Mouse (Mus musculus): Measurements from ENCODE around the gene Spats2l. TPM values are rescaled to one million over a fixed set of nuclear protein-coding genes. Genes with fewer than 3 reads are reported as not detected.
A peak's percentile ranks its signal among the peaks of the same experiment; 100 is the strongest.

Gene Spats2l
- total and polyA plus RNA-seq, 3 experiments = 5.1 to 7.2 (median 6.1) TPM

DNA sequence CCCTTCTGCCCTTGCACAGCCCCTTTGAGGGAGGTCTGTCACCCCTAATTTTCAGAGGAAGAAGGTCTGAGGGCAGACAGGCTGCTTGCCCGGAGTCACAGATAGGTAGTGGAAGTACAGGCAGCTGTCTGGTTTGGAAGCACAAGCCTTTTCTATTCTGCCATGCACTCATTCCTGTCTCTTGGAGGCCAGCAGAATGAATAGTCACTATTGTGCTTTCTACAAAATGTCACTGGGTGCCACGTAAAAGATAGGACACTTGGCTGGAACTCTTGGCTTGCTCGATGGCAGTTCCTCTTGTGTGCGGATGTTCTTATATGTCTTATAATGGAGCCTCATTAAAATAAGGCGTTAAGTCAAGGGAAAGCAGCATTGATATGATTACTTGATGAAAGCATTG is 15.9 kb downstream of the Spats2l start:
- intact Hi-C loops (cut with DNase I) = no loop called here
- TF ChIP-seq CTCF (IDR thresholded peaks at IDR 0.05) (no peak), POLR2A (IDR thresholded peaks at IDR 0.05; ENCODE audit: insufficient read depth, low read depth, low read length) (no peak), EP300 (IDR thresholded peaks at IDR 0.05; ENCODE audit: insufficient read depth, low read depth, low read length) (no peak)
- H3K27me3 ChIP-seq (ENCODE audit: control insufficient read depth, insufficient read depth, low read length) = no peaks in the 10 kb centered on the region

GRCm38 (mm10) chr1:57792212-57792611 is 18.2 kb downstream of the Spats2l start:
- H3K4me3 ChIP-seq = no peak overlapping the region
- TF ChIP-seq EP300 (IDR thresholded peaks at IDR 0.05; ENCODE audit: insufficient read depth, low read depth, low read length) = no peak
- TF ChIP-seq CTCF (IDR thresholded peaks at IDR 0.05) = no peak
- no peak for TF ChIP-seq POLR2A (IDR thresholded peaks at IDR 0.05; ENCODE audit: insufficient read depth, low read depth, low read length)
- no peak overlapping the region for H3K9ac ChIP-seq (ENCODE audit: low read depth, low read length)
- H3K4me1 ChIP-seq (ENCODE audit: control insufficient read depth, insufficient read depth, low read length) = peaks cover 4% of the 10 kb centered on the region
- intact Hi-C loops (cut with DNase I) = no loop called here
- DNase-seq = no peak
- H3K79me2 ChIP-seq (replicated peaks; ENCODE audit: control insufficient read depth, insufficient read depth, low read length) = no peaks in the 10 kb centered on the region; the same call in 1 of the 2 replicates
- 30% methylated on average over 4 of the region's 4 CpGs for WGBS
- no peaks in the 10 kb centered on the region for H3K27me3 ChIP-seq (ENCODE audit: control insufficient read depth, insufficient read depth, low read length)
- H3K36me3 ChIP-seq (ENCODE audit: control insufficient read depth, insufficient read depth, low read length) = no peaks in the 10 kb centered on the region; the same call in 1 of the 2 replicates
- no peak overlapping the region for H3K27ac ChIP-seq

More for the DNA sequence above, 15.9 kb downstream of the Spats2l start:
- Histone ChIP-seq H3K27ac (no peak overlapping the region), H3K9ac (ENCODE audit: low read depth, low read length) (no peak overlapping the region), H3K4me3 (no peak overlapping the region), H3K4me1 (ENCODE audit: control insufficient read depth, insufficient read depth, low read length) (peaks cover 4% of the 10 kb centered on the region), H3K79me2 (replicated peaks; ENCODE audit: control insufficient read depth, insufficient read depth, low read length) (peaks cover 1% of the 10 kb centered on the region; the same call in 1 of the 2 replicates), H3K36me3 (ENCODE audit: control insufficient read depth, insufficient read depth, low read length) (no peaks in the 10 kb centered on the region; the same call in 1 of the 2 replicates)
- WGBS = 53% methylated on average over 5 of the region's 5 CpGs
- DNase-seq = no peak

- no peak overlapping the region for H3K27ac ChIP-seq
- no peak overlapping the region for H3K4me3 ChIP-seq
- no peak overlapping the region for H3K9ac ChIP-seq (ENCODE audit: low read depth, low read length)
- no peaks in the 10 kb centered on the region for H3K79me2 ChIP-seq (replicated peaks; ENCODE audit: control insufficient read depth, insufficient read depth, low read length)
- TF ChIP-seq EP300 (IDR thresholded peaks at IDR 0.05; ENCODE audit: insufficient read depth, low read depth, low read length) = no peak
- no peak for TF ChIP-seq POLR2A (IDR thresholded peaks at IDR 0.05; ENCODE audit: insufficient read depth, low read depth, low read length)
- peak; percentile 19 for TF ChIP-seq CTCF (IDR thresholded peaks at IDR 0.05)
- 70% methylated on average over 1 of the region's 1 CpGs for WGBS
- H3K27me3 ChIP-seq (ENCODE audit: control insufficient read depth, insufficient read depth, low read length) = no peaks in the 10 kb centered on the region
- no peaks in the 10 kb centered on the region for H3K36me3 ChIP-seq (ENCODE audit: control insufficient read depth, insufficient read depth, low read length)
- H3K4me1 ChIP-seq (ENCODE audit: control insufficient read depth, insufficient read depth, low read length) = no peaks in the 10 kb centered on the region; the same call in 1 of the 2 replicates
- intact Hi-C loops (cut with DNase I) = no loop called here
- DNase-seq = no peak
These were observed 21.9 kb downstream of the Spats2l start for GRCm38 (mm10) chr1:57795838-57796237.

GRCm38 (mm10) chr1:57799398-57799797 is 25.4 kb downstream of the Spats2l start:
- intact Hi-C loops (cut with DNase I) = no loop called here
- 92% methylated on average over 2 of the region's 2 CpGs for WGBS
- no peak overlapping the region for H3K9ac ChIP-seq (ENCODE audit: low read depth, low read length)
- H3K27me3 ChIP-seq (ENCODE audit: control insufficient read depth, insufficient read depth, low read length) = no peaks in the 10 kb centered on the region
- DNase-seq = no peak
- TF ChIP-seq CTCF (IDR thresholded peaks at IDR 0.05) (no peak), POLR2A (IDR thresholded peaks at IDR 0.05; ENCODE audit: insufficient read depth, low read depth, low read length) (no peak), EP300 (IDR thresholded peaks at IDR 0.05; ENCODE audit: insufficient read depth, low read depth, low read length) (no peak)
- H3K36me3 ChIP-seq (ENCODE audit: control insufficient read depth, insufficient read depth, low read length) = no peaks in the 10 kb centered on the region
- no peaks in the 10 kb centered on the region for H3K79me2 ChIP-seq (replicated peaks; ENCODE audit: control insufficient read depth, insufficient read depth, low read length)
- no peak overlapping the region for H3K27ac ChIP-seq
- no peaks in the 10 kb centered on the region for H3K4me1 ChIP-seq (ENCODE audit: control insufficient read depth, insufficient read depth, low read length)
- no peak overlapping the region for H3K4me3 ChIP-seq

GRCm38 (mm10) chr1:57800846-57801245 is 26.9 kb downstream of the Spats2l start:
- Histone ChIP-seq H3K79me2 (replicated peaks; ENCODE audit: control insufficient read depth, insufficient read depth, low read length) (no peaks in the 10 kb centered on the region), H3K4me1 (ENCODE audit: control insufficient read depth, insufficient read depth, low read length) (peaks cover 2% of the 10 kb centered on the region; the same call in 1 of the 2 replicates), H3K36me3 (ENCODE audit: control insufficient read depth, insufficient read depth, low read length) (no peaks in the 10 kb centered on the region), H3K9ac (ENCODE audit: low read depth, low read length) (no peak overlapping the region), H3K27me3 (ENCODE audit: control insufficient read depth, insufficient read depth, low read length) (no peaks in the 10 kb centered on the region), H3K4me3 (no peak overlapping the region), H3K27ac (no peak overlapping the region)
- WGBS = 70% methylated on average over 6 of the region's 6 CpGs
- intact Hi-C loops (cut with DNase I) = no loop called here
- TF ChIP-seq POLR2A (IDR thresholded peaks at IDR 0.05; ENCODE audit: insufficient read depth, low read depth, low read length) (no peak), CTCF (IDR thresholded peaks at IDR 0.05) (no peak), EP300 (IDR thresholded peaks at IDR 0.05; ENCODE audit: insufficient read depth, low read depth, low read length) (no peak)
- no peak for DNase-seq

DNA sequence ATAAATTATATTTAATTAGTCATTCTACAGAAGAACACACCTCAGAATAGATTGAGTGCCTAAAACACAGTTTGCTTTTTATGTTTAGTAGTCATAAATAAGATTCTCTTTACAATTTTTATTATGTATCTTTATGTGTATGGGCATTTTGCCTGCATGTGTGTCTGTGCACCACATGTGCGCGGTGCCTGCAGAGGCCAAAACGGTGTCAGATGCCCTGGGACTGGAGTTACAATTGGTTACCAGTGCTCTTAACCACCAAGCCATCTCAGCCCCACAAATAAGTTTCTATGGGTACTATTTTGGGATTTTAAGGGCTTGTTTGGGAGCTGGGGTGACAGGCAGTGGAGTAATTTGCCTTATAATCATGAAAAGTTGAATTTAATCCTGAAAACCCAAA is 32.2 kb downstream of the Spats2l start:
- WGBS = 95% methylated on average over 3 of the region's 3 CpGs
- no peak for DNase-seq
- no peaks in the 10 kb centered on the region for H3K36me3 ChIP-seq (ENCODE audit: control insufficient read depth, insufficient read depth, low read length)
- peaks cover 2% of the 10 kb centered on the region; the same call in 1 of the 2 replicates for H3K4me1 ChIP-seq (ENCODE audit: control insufficient read depth, insufficient read depth, low read length)
- no peak overlapping the region for H3K9ac ChIP-seq (ENCODE audit: low read depth, low read length)
- no peak for TF ChIP-seq EP300 (IDR thresholded peaks at IDR 0.05; ENCODE audit: insufficient read depth, low read depth, low read length)
- no peak for TF ChIP-seq POLR2A (IDR thresholded peaks at IDR 0.05; ENCODE audit: insufficient read depth, low read depth, low read length)
- TF ChIP-seq CTCF (IDR thresholded peaks at IDR 0.05) = no peak
- no peaks in the 10 kb centered on the region for H3K27me3 ChIP-seq (ENCODE audit: control insufficient read depth, insufficient read depth, low read length)
- no peaks in the 10 kb centered on the region for H3K79me2 ChIP-seq (replicated peaks; ENCODE audit: control insufficient read depth, insufficient read depth, low read length)
- H3K4me3 ChIP-seq = no peak overlapping the region
- intact Hi-C loops (cut with DNase I) = no loop called here
- no peak overlapping the region for H3K27ac ChIP-seq
